Mouse (Mus musculus): ENCODE measurements around the gene Usp30.

Gene Usp30

GRCm38 (mm10) chr5:114063958-114064357 lies 1.3 kb upstream of the Usp30 start:
- DNase-seq (ENCODE audit: inconsistent age in 2 of 2, low spot score in 1 of 2), result no peak

GRCm38 (mm10) chr5:114066601-114067000 lies 1.3 kb downstream of the Usp30 start:
- no peak for DNase-seq (ENCODE audit: inconsistent age in 2 of 2, low spot score in 1 of 2)

DNA sequence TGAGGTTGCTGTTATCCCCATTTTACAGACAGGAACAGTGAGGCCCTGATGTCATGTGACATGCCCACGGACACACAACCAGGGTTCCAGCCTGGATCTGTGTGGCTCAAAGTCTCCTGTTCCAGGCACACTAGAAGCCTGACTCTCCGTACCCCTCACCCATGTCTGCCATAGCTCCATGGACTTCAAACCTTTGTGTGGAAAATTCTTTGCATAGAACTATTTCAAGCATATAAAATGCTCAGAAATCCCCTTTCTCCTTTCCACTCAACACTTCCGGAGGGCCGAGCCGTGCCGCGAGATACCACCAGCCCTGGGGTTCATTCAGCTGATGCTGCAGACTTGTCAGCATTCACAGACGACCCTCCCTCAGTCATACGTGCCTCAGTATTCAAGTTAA lies 2.3 kb downstream of the Usp30 start:
- no peak for DNase-seq (ENCODE audit: inconsistent age in 2 of 2, low spot score in 1 of 2)

- DNase-seq (ENCODE audit: inconsistent age in 2 of 2, low spot score in 1 of 2), result no peak
Measured at GRCm38 (mm10) chr5:114067982-114068381, 2.7 kb downstream of the Usp30 start.

DNA sequence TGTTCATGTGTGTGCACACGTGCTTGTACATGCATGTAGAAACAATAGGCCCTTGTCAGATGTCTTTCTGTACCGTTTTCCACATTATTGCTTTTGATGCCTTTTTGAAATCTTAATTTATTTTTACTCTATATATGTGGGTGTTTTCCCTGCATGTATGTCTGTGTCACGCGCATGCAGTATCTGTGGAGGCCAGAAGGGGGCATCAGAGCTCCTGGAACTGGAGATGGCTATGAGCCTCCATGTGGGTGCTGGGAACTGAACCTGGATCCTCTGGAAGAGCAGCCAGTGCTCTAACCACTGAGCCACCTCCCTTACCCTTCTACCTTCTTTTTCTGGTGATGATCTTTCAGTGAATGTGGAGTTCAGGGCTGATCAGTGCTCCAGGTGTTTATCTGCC lies 5.6 kb downstream of the Usp30 start:
- DNase-seq (ENCODE audit: inconsistent age in 2 of 2, low spot score in 1 of 2), result no peak

- no peak for DNase-seq (ENCODE audit: inconsistent age in 2 of 2, low spot score in 1 of 2)
Measured at GRCm38 (mm10) chr5:114072262-114072661, 7.0 kb downstream of the Usp30 start.

- DNase-seq (ENCODE audit: inconsistent age in 2 of 2, low spot score in 1 of 2), result no peak
Measured at GRCm38 (mm10) chr5:114077009-114077408, 11.7 kb downstream of the Usp30 start.

GRCm38 (mm10) chr5:114085501-114085900 lies 20.2 kb downstream of the Usp30 start:
- DNase-seq (ENCODE audit: inconsistent age in 2 of 2, low spot score in 1 of 2), result no peak

DNA sequence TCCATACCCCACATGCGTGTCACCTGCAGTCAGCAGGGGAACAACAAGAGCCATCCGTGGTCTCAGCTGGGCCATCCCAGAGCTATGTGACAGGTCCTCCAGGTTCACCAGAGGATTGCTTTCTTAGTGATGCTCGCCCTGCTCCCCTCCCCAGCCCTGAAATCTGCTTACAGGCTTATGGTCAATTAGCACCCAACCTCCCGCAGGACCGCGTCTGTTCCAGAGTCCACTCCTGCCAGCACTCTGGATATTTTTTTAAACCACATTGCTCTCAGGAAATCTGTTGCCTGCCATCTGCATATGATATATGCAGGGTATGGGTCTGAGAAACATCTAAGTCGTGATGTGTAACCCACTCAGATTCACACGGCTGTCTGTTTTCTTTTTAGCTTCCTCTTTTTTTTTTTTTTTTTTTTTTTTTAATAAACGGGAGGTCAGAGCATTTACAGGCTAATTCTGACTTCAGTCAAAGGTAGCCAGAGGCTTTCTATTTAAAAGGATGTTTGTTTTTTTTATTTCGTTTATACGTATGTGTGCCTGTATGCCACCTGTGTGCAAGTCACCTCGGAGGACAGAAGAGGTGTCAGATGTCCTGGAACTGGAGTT lies 22.7 kb downstream of the Usp30 start:
- DNase-seq (ENCODE audit: inconsistent age in 2 of 2, low spot score in 1 of 2), result no peak

DNA sequence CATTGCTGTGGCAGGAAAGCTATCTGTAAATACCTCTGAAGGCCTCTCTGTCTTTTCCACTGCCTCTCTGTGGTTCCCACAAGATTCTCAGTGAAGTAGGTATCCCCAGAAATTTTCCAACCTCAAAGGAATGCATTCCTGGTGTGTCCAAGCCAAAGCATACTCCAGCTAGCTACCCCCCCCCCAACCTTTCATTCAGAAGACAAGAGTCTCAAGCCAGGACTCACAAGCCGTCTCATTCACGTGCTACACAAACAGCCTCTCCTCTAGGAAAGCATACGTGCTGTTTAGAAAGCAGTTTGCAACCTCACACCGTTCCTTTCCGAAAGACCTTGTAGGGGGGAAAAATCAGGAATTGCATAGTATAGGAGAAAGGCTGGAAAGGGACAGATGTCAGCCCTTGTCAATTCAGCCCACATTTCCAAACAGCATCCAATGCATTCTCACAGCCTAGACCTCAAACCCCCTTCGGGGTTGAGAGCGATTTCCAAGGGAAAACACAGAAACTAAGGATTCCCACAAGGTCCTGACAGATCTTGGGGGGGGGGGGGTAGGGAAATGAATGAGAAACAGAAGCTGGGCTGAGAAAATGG lies 25.3 kb downstream of the Usp30 start:
- no peak for DNase-seq (ENCODE audit: inconsistent age in 2 of 2, low spot score in 1 of 2)

DNA sequence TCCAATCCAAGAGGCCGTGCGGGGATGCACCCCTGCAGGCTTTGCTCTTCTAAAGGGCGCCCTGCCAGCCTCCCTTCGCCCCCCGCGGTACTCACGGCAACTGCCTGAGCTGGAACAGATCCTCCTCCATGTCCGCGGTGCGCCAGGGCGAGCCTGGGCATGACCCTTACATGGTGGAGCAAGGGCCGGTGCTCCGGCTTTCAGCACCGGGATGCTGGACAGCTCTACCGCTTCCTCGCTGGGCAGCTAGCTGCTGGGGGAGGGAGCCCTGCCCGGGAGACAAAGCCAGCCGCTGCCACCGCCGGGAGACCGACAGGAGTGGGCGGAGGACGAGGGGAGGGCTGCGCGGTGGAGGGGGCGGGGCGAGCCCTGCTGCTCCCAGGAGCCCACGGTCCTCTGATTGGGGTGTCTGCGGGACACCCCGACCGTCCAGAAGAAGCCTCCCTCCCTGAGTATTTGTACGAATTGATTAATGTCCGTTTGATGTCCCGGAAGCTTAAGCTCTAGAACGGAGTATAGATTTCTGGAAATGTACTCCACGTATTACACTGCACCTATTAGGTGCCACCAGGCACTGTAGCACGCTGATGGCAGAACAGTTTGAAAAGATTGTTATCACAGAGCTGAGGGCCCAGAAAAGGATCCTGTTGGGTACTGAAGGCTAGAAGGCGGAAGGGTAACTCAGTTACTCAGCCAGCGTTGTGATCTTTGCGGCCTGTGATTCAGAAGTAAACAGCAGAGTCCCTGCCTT lies 26.0 kb downstream of the Usp30 start, which contains the start of gene Svop:
Gene Svop (minus strand): TSS at position 514 of the 751 bp plus-strand sequence.
- DNase-seq (ENCODE audit: inconsistent age in 2 of 2, low spot score in 1 of 2), result peak; percentile 81 to 91

DNA sequence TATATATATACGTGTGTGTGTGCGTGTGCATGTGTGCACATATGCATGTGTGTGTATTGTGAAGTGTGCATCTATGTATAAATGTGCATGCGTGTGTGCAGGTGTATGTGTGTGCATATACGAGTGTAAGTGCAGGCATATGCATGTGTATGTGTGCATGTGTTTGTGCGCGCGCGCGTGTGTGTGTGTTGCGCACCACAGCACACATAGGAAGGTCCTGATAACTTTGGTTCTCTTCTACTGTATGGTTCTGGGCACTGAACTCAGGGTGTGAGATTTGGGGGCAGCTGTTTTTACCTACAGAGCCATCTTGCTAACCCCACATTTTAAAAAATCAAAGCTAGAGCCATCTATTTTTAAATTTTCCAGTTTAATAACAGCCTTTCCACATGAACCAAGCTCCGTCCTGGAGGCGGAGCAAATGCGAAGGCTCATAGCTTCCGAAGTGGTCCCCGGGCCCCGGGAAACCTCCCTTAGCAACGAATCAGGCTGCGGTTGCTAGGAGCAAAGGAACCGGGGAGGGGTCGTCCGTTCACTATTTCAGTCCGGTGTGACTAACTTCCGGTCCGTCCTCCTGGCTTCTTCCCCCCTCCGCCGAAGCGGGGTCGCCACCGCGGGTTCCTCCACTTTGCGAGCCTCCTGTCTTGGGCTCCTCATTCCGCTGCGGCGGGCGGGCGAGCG lies 34.6 kb downstream of the Usp30 start:
- peak; percentile 93 to 98 for DNase-seq (ENCODE audit: inconsistent age in 2 of 2, low spot score in 1 of 2)

DNA sequence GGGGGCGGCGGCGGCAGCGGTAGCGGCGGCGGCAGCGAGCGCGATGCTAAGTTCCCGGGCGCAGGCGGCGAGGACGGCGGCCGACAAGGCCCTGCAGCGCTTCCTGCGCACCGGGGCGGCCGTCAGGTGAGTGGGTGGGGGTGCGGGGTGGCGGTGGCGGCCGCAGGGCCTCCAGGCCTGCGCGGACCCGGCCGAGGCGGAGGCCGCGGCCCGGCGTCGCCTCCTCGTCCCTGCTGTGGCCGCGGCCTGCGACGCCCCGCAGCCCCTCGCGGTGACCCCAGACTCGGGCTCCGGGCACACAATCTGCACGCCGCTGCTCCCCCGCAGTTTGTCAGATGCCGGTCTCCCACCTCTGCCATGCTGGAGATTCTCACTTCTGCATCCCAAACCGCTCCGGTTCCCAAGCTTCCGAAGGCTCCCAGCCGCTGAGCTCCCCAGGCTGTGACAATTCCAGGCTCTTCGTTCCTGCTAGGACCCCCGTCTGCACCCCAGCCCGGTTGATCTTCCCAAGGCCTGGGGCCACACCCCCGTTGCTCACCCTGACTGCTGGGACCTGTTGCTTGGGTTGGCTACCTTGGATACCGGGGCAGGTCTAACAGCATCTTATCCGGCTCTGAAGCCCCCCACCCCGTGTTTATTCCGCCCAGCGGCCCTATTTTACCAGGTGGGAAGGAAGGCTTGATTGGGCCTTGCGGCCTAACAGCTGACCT lies 35.3 kb downstream of the Usp30 start:
- DNase-seq (ENCODE audit: inconsistent age in 2 of 2, low spot score in 1 of 2), result no peak

DNA sequence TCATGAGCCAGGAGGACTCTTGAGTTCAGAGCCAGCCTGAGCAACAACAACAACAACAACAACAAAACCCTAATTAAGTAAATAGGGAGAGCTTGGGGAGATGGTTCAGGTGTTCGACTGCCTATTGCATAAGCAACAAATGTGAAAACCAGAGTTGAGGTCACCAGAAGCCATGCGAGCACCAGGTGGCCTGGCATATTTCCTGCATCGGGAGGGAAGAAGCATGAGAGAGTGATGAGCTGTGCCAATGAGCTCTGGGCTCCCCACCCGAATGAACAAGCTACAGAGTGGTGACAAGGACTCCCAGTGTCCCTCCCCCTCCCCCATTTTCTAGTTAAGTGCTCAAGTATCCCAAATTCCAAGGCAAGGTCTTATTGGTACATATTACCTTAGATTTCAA lies 36.6 kb downstream of the Usp30 start:
- DNase-seq (ENCODE audit: inconsistent age in 2 of 2, low spot score in 1 of 2), result no peak

DNA sequence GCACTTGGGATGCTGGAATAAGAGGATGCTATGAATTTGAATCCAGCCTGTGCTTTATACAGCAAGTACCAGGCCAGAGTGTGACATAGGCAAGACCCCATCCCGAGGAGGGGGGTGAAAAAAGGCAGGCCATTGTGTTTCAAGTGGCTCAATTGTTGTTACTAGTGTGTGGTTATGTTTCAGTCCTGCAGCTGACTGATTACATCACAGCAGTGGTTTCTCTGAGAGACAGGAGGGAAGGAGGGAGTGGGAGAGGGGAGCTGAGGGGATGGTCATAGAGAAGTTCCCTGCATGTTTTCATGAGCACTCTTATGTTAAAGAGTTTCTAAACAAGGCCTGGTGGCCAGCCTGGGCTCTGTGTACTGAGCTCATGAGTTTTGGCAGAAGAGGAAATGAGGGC lies 37.5 kb downstream of the Usp30 start:
- DNase-seq (ENCODE audit: inconsistent age in 2 of 2, low spot score in 1 of 2), result no peak

DNA sequence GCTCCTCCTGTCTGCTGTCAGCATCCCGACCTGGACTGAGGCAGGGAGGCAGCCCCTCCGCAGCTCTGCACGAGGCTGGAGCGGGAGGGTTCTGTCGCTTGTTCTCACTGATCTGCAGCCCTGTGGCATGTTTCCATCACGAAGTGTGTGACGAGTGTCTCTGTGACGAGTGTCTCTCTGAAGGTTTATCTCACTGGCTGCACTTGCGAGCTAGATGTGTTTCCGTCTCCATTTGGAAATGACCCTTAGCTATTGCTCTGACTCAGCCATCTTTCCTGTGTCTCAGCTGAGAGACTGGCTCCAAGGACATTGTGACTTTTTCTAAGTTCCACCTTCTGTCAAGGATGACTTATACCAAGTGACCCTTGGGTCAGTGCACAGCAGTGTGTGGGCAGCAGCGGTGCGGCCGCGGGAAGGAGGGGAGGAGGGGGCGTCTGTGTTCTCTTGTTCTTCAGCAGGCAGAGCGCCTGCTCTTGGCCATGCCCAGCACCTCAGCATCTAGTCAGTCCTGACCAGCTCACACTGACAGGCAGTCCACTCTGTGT lies 41.2 kb downstream of the Usp30 start:
- peak; percentile 76 to 89 for DNase-seq (ENCODE audit: inconsistent age in 2 of 2, low spot score in 1 of 2)

- no peak for DNase-seq (ENCODE audit: inconsistent age in 2 of 2, low spot score in 1 of 2)
Measured at GRCm38 (mm10) chr5:114113334-114113733, 48.1 kb downstream of the Usp30 start.

DNA sequence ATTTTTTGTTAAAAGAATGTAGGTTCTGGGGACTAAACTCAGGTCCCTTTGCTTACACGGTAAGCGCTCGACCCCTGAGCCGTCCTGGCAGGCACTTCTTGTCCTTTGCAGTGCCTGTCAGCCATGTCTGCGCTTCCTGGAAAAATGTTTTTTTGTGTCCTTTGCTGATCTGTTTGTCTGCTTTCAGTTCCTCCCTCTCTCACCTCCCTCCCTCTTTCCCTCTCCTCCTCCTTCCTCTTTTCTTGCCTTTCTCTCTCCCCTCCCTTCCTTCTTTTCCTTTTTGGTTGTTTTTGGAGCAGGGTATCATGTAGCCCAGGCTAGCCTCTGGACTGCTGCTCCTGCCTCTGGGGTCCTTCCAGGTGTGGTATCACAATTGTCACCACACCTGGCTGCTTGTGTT lies 49.8 kb downstream of the Usp30 start:
- DNase-seq (ENCODE audit: inconsistent age in 2 of 2, low spot score in 1 of 2), result no peak

DNA sequence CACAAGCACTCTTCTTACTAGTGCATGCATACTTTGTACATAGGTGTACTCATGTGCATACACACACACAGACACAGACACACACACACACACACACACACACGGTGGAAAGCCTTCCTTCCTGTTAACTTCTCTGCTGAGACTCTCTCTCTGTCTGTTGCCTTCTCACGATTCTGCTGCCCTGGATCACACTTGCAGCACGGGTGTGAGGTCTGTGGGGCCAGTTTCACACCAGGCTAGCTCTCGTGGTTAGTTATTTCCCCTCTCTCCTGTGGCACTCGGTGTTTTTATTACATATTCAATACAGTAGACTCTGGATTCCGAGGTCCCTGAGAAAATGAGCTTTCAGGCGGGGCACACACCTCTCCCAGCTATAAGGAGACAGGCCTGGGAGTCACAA lies 51.3 kb downstream of the Usp30 start:
- DNase-seq (ENCODE audit: inconsistent age in 2 of 2, low spot score in 1 of 2), result no peak

DNA sequence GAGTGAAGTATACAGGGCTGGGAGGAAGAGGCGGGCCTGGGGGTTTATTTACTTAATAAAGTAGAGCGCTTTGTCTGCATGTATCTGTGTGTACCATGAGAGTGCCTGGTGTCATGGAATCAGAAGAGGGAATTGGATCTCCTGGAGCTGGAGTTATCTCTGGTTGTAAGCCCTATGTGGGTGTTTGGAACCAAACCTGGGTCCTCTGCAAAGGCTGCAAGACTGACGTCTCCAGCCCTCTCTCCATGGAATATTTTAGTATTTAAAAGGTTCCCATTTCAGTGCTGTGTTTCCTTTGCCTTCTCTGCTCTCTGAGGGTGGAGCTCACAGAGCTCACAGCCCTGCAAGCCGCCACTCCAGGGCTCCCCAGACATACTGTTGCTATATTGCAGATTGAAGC lies 54.5 kb downstream of the Usp30 start:
- DNase-seq (ENCODE audit: inconsistent age in 2 of 2, low spot score in 1 of 2), result no peak

DNA sequence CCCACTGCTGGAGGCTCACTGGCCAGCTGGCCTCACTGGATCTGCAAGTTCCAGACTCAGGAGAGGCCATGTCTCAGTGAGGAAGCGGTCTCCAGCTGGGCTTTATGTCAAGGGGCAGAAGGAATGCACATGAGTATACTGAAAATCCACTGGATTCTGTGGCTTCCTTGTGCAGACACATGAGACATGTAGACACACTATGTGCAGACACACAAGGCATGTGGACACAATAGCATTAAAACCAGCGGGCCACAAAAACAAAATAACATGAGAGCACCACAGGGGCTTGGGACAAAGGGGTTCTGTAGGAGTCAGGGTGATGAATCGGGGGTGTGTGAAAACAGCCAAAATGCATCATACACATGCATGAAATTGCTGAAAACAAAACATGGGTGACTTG lies 60.7 kb downstream of the Usp30 start:
- DNase-seq (ENCODE audit: inconsistent age in 2 of 2, low spot score in 1 of 2), result no peak

Data from adrenal gland, adult (tissue).